Mouse (Mus musculus): ENCODE measurements at regions not wholly inside any gene's neighbourhood (a gene's known extent, or its start where the extent isn't known, plus 50 kb on each side); places are given as distances from the start of the nearest gene placed in this dataset.
A peak's percentile ranks its signal among the peaks of the same experiment; 100 is the strongest.

DNA sequence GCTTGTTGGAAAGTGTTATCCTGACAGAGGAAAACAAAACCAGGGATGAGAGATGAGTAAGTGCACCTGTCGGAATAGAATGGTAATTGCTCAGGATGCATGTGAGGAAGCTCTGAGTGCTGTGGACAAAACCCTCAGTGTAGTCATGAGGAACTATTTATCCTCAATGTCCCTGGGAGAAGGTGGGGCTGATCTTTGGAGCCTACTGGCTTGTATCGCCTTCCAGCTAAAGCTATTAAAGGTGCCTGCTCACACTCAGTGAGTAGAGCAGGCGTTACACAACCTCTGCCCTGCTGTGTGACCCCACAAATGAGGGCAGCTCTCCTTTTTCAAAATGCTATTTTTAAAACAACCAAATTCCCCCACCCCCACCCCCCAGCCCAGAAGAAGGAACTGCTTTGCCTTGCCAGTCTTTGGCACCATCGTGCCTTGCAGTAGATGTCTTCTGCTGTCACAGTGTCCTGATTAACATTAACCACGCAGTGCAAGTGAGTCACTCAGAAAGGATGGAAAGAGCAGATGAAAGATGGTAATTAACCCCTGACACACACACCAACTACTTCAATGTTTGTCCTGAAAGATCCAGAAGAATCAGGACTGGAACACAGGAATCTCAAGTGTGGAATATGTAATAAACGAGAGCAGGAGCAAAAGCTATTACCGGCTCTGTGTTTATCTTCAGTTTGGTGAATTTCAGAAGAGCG, 440.8 kb upstream of the Tnp1 start:
- DNase-seq (ENCODE audit: low read depth, low spot score), result no peak

GRCm38 (mm10) chr1:73444216-73444890, 428.6 kb upstream of the Tnp1 start:
- no peak for DNase-seq (ENCODE audit: low read depth, low spot score)

DNA sequence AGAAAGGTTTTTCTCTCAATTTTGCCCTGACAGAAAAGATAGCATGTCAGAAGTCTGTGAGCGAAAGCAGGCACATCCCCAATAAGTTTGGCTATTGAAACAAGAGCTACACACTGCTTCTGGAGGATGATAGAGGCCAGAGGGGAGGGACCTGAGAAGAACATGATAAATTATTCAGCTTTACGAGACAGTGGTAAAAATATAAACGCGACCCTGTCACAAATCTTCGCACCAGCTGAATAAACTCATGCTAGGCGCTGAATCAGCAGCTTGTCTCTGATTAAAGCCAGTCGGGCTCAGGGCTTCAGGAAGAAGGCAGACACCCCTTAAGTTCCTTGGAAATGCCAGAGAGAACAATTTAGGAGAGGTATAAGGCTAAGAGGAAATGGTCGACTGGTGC, 422.7 kb upstream of the Tnp1 start:
- no peak for DNase-seq (ENCODE audit: low read depth, low spot score)

- DNase-seq (ENCODE audit: low read depth, low spot score), result no peak
These were observed 412.4 kb upstream of the Tnp1 start for GRCm38 (mm10) chr1:73428101-73428500.

GRCm38 (mm10) chr1:73425049-73425448, 409.3 kb upstream of the Tnp1 start:
- no peak for DNase-seq (ENCODE audit: low read depth, low spot score)

DNA sequence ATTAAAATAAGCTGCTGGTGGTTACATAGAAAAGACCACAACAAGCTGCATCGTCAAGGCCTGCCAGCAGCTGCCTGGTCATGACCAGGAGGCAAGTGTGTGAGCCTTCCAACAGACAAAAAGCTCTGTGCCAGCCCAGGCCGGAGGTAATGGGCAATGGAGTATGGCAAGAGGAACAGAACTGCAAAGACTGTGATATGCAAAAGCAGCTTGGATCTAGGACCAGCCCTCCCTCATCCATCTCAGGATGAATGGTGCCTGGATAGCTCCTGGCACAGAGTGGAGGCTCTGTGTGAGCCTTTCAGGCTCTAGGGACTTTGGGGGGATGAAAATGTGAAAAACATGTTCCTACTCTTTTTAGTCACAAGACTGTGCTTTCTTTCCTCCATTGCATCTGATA, 402.5 kb upstream of the Tnp1 start:
- DNase-seq (ENCODE audit: low read depth, low spot score), result no peak

GRCm38 (mm10) chr1:73411452-73411851, 395.7 kb upstream of the Tnp1 start:
- no peak for DNase-seq (ENCODE audit: low read depth, low spot score)

GRCm38 (mm10) chr1:73399178-73399577, 383.5 kb upstream of the Tnp1 start:
- no peak for DNase-seq (ENCODE audit: low read depth, low spot score)

- DNase-seq (ENCODE audit: low read depth, low spot score), result no peak
These were observed 379.3 kb upstream of the Tnp1 start for GRCm38 (mm10) chr1:73395034-73395433.

DNA sequence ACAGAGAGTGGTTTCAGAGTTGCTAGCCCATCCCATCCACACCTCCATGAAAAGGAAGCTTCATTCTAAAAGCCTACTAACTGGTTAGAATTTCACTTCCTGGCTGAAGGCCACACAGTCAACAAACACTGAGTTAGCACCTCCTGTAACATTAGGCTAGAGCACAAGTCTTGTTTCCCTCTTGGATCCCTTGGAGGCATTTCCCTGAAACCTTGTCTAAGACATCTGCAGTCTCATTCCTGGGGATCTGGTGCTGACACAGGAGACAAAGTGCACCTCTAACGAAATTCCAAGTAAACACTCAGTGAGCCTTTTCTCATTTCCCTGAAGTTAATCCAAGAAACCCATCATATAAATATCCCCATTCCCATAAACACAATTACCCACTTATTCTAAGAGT, 378.8 kb upstream of the Tnp1 start:
- DNase-seq (ENCODE audit: low read depth, low spot score), result no peak

- no peak for DNase-seq (ENCODE audit: low read depth, low spot score)
These were observed 376.4 kb upstream of the Tnp1 start for GRCm38 (mm10) chr1:73392077-73392476.

GRCm38 (mm10) chr1:73389976-73390375, 374.3 kb upstream of the Tnp1 start:
- no peak for DNase-seq (ENCODE audit: low read depth, low spot score)

DNA sequence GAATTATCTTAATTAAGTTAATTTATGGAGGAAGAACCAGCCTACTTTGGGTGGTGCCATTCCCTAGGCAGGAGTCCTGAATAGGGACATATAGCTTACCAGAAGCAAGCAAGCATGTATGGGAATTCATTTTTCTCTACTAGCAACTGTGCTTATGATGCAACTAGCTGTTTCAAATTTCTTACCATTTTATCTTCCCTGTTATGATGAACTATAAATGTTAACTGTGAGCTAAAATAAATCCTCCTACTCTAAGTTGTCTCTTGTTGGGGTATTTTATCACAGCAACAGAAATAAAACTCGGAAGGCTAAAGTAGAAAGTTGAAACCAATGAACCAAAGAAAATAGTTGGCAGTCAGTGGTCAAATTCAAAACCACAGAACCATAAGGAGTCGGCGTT, 373.5 kb upstream of the Tnp1 start:
- no peak for DNase-seq (ENCODE audit: low read depth, low spot score)

DNA sequence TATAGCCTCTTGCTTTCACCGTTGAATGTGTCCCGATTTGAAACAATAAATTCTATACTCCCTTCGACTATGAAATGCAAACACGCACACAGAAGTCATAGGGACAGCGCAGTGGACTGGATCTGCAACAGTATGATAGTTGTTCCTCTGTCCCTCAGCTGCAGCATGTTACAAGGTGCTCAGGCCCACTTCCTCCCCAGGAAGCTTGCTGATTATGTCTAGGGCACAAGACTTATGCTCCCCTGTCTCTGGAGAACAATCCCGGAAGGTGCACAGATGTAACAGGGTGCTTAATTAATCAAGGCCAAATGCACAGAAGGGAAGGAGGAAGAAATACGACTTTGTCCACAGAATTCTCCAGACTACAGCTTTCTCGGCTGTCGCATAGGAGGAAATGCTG, 365.9 kb upstream of the Tnp1 start:
- DNase-seq (ENCODE audit: low read depth, low spot score), result no peak

- no peak for DNase-seq (ENCODE audit: low read depth, low spot score)
These were observed 359.0 kb upstream of the Tnp1 start for GRCm38 (mm10) chr1:73374531-73375375.

DNA sequence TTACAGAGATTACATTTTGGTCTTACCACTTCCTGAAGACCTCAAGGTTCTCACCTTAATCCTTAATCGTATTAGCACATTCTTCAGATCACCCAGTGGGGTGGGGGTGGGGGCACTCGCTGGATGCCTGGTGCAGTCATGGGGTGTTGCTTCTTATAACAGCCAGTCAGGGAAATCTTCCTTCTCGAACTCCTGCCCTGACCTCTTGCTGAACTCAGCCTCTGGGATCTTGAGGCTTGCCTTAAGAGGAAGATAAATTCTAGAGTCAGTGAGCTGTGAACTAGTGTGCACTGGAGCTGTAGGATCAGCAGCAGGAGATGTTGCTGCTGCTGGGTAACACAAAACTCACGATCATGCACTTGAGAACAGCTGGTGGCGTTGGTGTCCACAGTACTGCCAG, 352.5 kb upstream of the Tnp1 start:
- DNase-seq (ENCODE audit: low read depth, low spot score), result no peak

- no peak for DNase-seq (ENCODE audit: low read depth, low spot score)
These were observed 350.1 kb upstream of the Tnp1 start for GRCm38 (mm10) chr1:73365842-73366241.

GRCm38 (mm10) chr1:73364300-73364683, 348.6 kb upstream of the Tnp1 start:
- DNase-seq (ENCODE audit: low read depth, low spot score), result no peak

GRCm38 (mm10) chr1:73363549-73364299, 348.0 kb upstream of the Tnp1 start:
- peak; percentile 28 for DNase-seq (ENCODE audit: low read depth, low spot score)

DNA sequence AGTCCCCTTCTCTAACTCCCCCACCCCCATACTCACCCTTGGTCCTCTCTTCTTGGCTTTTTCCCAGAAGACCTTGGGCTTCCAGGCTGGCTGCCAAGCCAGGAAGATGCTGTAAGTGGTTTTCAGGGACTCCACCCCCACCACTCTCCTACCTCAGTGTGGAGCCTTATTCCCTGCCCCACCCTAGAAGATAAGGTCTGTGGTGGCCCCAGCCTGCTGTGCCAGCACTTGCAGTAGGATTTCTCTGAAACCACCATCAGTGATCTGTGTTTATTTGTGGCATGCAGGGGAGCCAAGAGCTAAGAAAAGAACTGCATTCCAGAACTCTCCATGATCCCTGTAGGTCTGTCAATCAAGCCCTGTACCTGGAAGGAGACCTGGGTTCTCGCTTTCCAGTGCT, 346.4 kb upstream of the Tnp1 start:
- no peak for DNase-seq (ENCODE audit: low read depth, low spot score)

- DNase-seq (ENCODE audit: low read depth, low spot score), result no peak
These were observed 345.6 kb upstream of the Tnp1 start for GRCm38 (mm10) chr1:73361300-73361699.

DNA sequence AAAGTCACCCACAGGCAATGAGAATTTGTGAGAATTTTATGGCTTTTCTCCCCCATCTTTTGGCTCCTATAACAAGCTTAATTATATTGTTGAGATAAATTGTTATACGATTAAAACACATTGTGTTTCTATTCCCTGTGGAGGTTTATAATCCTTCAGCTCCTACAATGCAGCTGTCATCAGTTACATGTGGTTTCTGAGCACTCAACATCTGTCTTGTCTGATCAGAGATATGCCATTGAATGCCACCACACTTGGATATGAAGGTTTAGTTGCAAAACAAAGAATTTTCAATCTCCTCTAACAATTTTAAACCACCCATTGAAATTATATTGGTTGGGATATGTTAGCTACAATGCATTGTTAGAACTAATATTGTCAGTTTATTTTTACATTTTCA, 338.7 kb upstream of the Tnp1 start:
- DNase-seq (ENCODE audit: low read depth, low spot score), result no peak

All from retina, postnatal 7 days (tissue).